Mouse (Mus musculus) lung, postnatal 0 days (tissue): Measurements from ENCODE around the gene Rora.

Experiments
- CTCF ChIP-seq: IDR thresholded peaks from 2 replicates; pipeline ENCODE4 v1.5.1; 2016; ENCODE audit warnings: antibody characterized with exemption, mild to moderate bottlenecking
- EP300 ChIP-seq: IDR thresholded peaks from 2 replicates; pipeline ENCODE4 v1.6.1; 2016; ENCODE audit warnings: antibody characterized with exemption, mild to moderate bottlenecking, control low read depth

- TF ChIP-seq CTCF (no peak), EP300 (no peak)
Measured at GRCm38 (mm10) chr9:68891431-68891830, 237.8 kb downstream of the Rora start.
